10 mouse cellular contexts compared by ENCODE assay signal in genomic region chr11:22692941-22693341, GRCm38 (mm10).
DNase-seq lines count a peak whose midpoint lies in the region; ATAC-seq and TF ChIP-seq lines count a peak whose summit lies in the region.
"Had no signal": no experiment of that assay in that cellular context is flagged by ENCODE, and none has a peak within 500 bp of the region (broad histone marks: within the 10 kb centered on the region; RNA-seq: fewer than 3 reads in every experiment).

No protein-coding gene starts in this region.

- H3K4me1 ChIP-seq in liver, postnatal 0 days (ENCODE audit: insufficient read depth), result 0 out of 2 replicates have a peak, but pooled peaks cover 6% of the 10 kb centered on the region
- H3K4me1 ChIP-seq in CH12.LX (ENCODE audit: control insufficient read depth in 1 of 2, insufficient read depth in 2 of 2), result peaks cover 15 to 50% of the 10 kb centered on the region in 2 experiments
- peaks cover 43% of the 10 kb centered on the region for H3K4me1 ChIP-seq in bone marrow macrophage, adult 2 months (ENCODE audit: control insufficient read depth, insufficient read depth, low read length)
- peaks cover 4% of the 10 kb centered on the region; the same call in 1 of the 2 replicates for H3K4me1 ChIP-seq in hindbrain, postnatal 0 days (ENCODE audit: insufficient read depth, low read length)

- peak; percentile 30; the same call in 1 of the 2 replicates for TF ChIP-seq CTCF in liver, postnatal 0 days (IDR thresholded peaks at IDR 0.05; ENCODE audit: low read depth)
- TF ChIP-seq CTCF in CH12.LX (conservative IDR thresholded peaks at IDR 0.05 in 1 of 2, IDR thresholded peaks at IDR 0.05 in 1 of 2; ENCODE audit: low read depth in 2 of 2, low read length in 2 of 2), result peak in 1 of 2 experiments; percentile 76; a peak in 2 of 4 replicates
- TF ChIP-seq CTCF in bone marrow macrophage, adult 2 months (IDR thresholded peaks at IDR 0.05; ENCODE audit: low read depth, low read length), result no peak
- no peak for TF ChIP-seq CTCF in hindbrain, postnatal 0 days (IDR thresholded peaks at IDR 0.05; ENCODE audit: low read depth)

- peak; percentile 17 for DNase-seq in liver, postnatal 0 days
- DNase-seq in liver (no peak), CH12.LX (ENCODE audit: extremely low read depth) (peak; percentile 99)
- DNase-seq in thymus, postnatal 0 days (ENCODE audit: low spot score), result peak; percentile 66
- DNase-seq in gastrocnemius, postnatal 10 days, result no peak
- no peak for DNase-seq in hindbrain, postnatal 0 days (ENCODE audit: low spot score)
- DNase-seq: gastrocnemius, postnatal 14 days had no signal

- peak; percentile 73 for TF ChIP-seq RAD21 in CH12.LX (IDR thresholded peaks at IDR 0.05; ENCODE audit: low read depth, low read length)

- no peak overlapping the region for H3K4me2 ChIP-seq in liver, postnatal 0 days (ENCODE audit: low read depth, low read length)
- peak overlapping the region; percentile 96 for H3K4me2 ChIP-seq in CH12.LX (ENCODE audit: insufficient read depth, low read depth, poor library complexity, severe bottlenecking)
- H3K4me2 ChIP-seq in hindbrain, postnatal 0 days (ENCODE audit: low read depth, low read length), result no peak overlapping the region
- H3K4me2 ChIP-seq: embryonic facial prominence, embryonic 13.5 days; hindbrain, embryonic 15.5 days had no signal

- in situ Hi-C loops in CH12.LX (cut with MboI; ENCODE audit: low pct_ligation_motif_present, low pct_unique_long_range_greater_than_20kb, low sequenced_read_pairs), result loop anchor here (5.0 kb wide), 3 partner anchors 64 to 259 kb away; no protein-coding TSS in a partner anchor

- no peaks in the 10 kb centered on the region for H3K27me3 ChIP-seq in liver, postnatal 0 days (ENCODE audit: insufficient read depth, low read length)
- H3K27me3 ChIP-seq in CH12.LX (replicated peaks), result no peaks in the 10 kb centered on the region
- no peaks in the 10 kb centered on the region for H3K27me3 ChIP-seq in hindbrain, postnatal 0 days (ENCODE audit: insufficient read depth, low read length)
- H3K27me3 ChIP-seq: embryonic facial prominence, embryonic 13.5 days; hindbrain, embryonic 15.5 days had no signal

- no peak for TF ChIP-seq POLR2A in CH12.LX (IDR thresholded peaks at IDR 0.05; ENCODE audit: low read depth, low read length)
- TF ChIP-seq POLR2A in bone marrow macrophage, adult 2 months (IDR thresholded peaks at IDR 0.05; ENCODE audit: borderline replicate concordance, low read depth, low read length), result no peak

- TF ChIP-seq EP300 in liver, postnatal 0 days (IDR thresholded peaks at IDR 0.05; ENCODE audit: low read depth), result no peak
- peak; percentile 99 for TF ChIP-seq EP300 in CH12.LX (IDR thresholded peaks at IDR 0.05; ENCODE audit: low read length)

- H3K27ac ChIP-seq in liver, postnatal 0 days (ENCODE audit: low read depth), result no peak overlapping the region
- peak overlapping the region; percentile 96 for H3K27ac ChIP-seq in CH12.LX (ENCODE audit: insufficient read depth, low read depth)
- peak overlapping the region; percentile 34 for H3K27ac ChIP-seq in bone marrow macrophage, adult 2 months (ENCODE audit: insufficient read depth, low read depth, low read length)
- no peak overlapping the region for H3K27ac ChIP-seq in hindbrain, postnatal 0 days
- H3K27ac ChIP-seq: embryonic facial prominence, embryonic 13.5 days; hindbrain, embryonic 15.5 days had no signal

- no peak overlapping the region for H3K9ac ChIP-seq in liver, postnatal 0 days (replicated peaks)
- peak overlapping the region; percentile 62; the same call in 1 of the 2 replicates for H3K9ac ChIP-seq in CH12.LX (ENCODE audit: insufficient read depth, low read depth)
- H3K9ac ChIP-seq in hindbrain, postnatal 0 days (replicated peaks; ENCODE audit: low read length), result no peak overlapping the region
- H3K9ac ChIP-seq: embryonic facial prominence, embryonic 13.5 days; hindbrain, embryonic 15.5 days had no signal

- dilution Hi-C loops in CH12.LX (cut with MboI; ENCODE audit: extremely low pct_ligation_motif_present, extremely low pct_unique_long_range_greater_than_20kb, low sequenced_read_pairs), result no loop called here

- H3K4me3 ChIP-seq in liver, postnatal 0 days (ENCODE audit: low read depth, low read length), result no peak overlapping the region
- H3K4me3 ChIP-seq in CH12.LX (replicated peaks in 1 of 3; ENCODE audit: low read depth in 2 of 3, low read length in 2 of 3, poor library complexity in 1 of 3), result peak overlapping the region in 1 of 3 experiments; percentile 5
- H3K4me3 ChIP-seq in bone marrow macrophage, adult 2 months (ENCODE audit: insufficient read depth, low read length), result no peak overlapping the region
- no peak overlapping the region for H3K4me3 ChIP-seq in hindbrain, postnatal 0 days (ENCODE audit: low read length)
- H3K4me3 ChIP-seq: embryonic facial prominence, embryonic 13.5 days; hindbrain, embryonic 15.5 days had no signal

- 7% methylated on average over 1 of the region's 1 CpGs for WGBS in liver, postnatal 0 days (ENCODE audit: insufficient replicate concordance)
- WGBS in hindbrain, postnatal 0 days, result 43% methylated on average over 1 of the region's 1 CpGs

- no peaks in the 10 kb centered on the region for H3K36me3 ChIP-seq in liver, postnatal 0 days (replicated peaks; ENCODE audit: insufficient read depth, low read length)
- no peaks in the 10 kb centered on the region for H3K36me3 ChIP-seq in CH12.LX (replicated peaks in 1 of 2; ENCODE audit: control insufficient read depth in 1 of 2, insufficient read depth in 1 of 2, low read length in 1 of 2)
- H3K36me3 ChIP-seq in hindbrain, postnatal 0 days (ENCODE audit: insufficient read depth, low read length), result no peaks in the 10 kb centered on the region
- H3K36me3 ChIP-seq: embryonic facial prominence, embryonic 13.5 days; hindbrain, embryonic 15.5 days had no signal

- no peaks in the 10 kb centered on the region for H3K9me3 ChIP-seq in liver, postnatal 0 days (ENCODE audit: low read length)
- peaks cover 7% of the 10 kb centered on the region for H3K9me3 ChIP-seq in CH12.LX (replicated peaks; ENCODE audit: low read length)
- no peaks in the 10 kb centered on the region for H3K9me3 ChIP-seq in hindbrain, postnatal 0 days (ENCODE audit: low read length)
- H3K9me3 ChIP-seq: embryonic facial prominence, embryonic 13.5 days; hindbrain, embryonic 15.5 days had no signal

- no peaks in the 10 kb centered on the region for H3K79me2 ChIP-seq in CH12.LX (replicated peaks; ENCODE audit: control insufficient read depth, extremely low read depth, insufficient read depth, poor library complexity, severe bottlenecking)

- peak; percentile 38; the same call in 1 of the 2 replicates for ATAC-seq in liver, postnatal 0 days
- ATAC-seq in hindbrain, postnatal 0 days, result no peak

TF ChIP-seq in CH12.LX, 34 proteins besides CTCF, POLR2A, EP300 and RAD21 (continues in another document):
- TF ChIP-seq SMC3 (IDR thresholded peaks at IDR 0.05; ENCODE audit: low read depth, low read length) (peak; percentile 72), JUN (IDR thresholded peaks at IDR 0.05; ENCODE audit: insufficient read depth, low read depth, low read length) (peak; percentile 95), MEF2A (IDR thresholded peaks at IDR 0.05; ENCODE audit: borderline replicate concordance, low read depth, low read length) (peak; percentile 99), SIN3A (IDR thresholded peaks at IDR 0.05; ENCODE audit: low read length) (no peak; the same call in none of the 2 replicates), GABPA (IDR thresholded peaks at IDR 0.05; ENCODE audit: insufficient replicate concordance, low read depth, low read length) (no peak), USF1 (IDR thresholded peaks at IDR 0.05; ENCODE audit: low read depth, low read length) (no peak), POLR2AphosphoS2 (IDR thresholded peaks at IDR 0.05; ENCODE audit: low read depth, low read length) (no peak), USF2 (conservative IDR thresholded peaks at IDR 0.05; ENCODE audit: low read depth, low read length) (no peak), MXI1 (IDR thresholded peaks at IDR 0.05; ENCODE audit: low read depth, low read length) (no peak; the same call in none of the 2 replicates), NRF1 (IDR thresholded peaks at IDR 0.05; ENCODE audit: low read depth, low read length) (no peak), KAT2A (IDR thresholded peaks at IDR 0.05; ENCODE audit: insufficient replicate concordance, low read length) (0 out of 2 replicates have a peak, but pooled peaks have one; percentile 74), MYC (IDR thresholded peaks at IDR 0.05; ENCODE audit: low read depth, low read length) (peak; percentile 96), UBTF (IDR thresholded peaks at IDR 0.05; ENCODE audit: low read depth, low read length) (no peak), IRF4 (IDR thresholded peaks at IDR 0.05; ENCODE audit: low read depth, low read length) (peak; percentile 96), TCF12 (IDR thresholded peaks at IDR 0.05; ENCODE audit: low read depth, low read length) (peak; percentile 97), ZMIZ1 (IDR thresholded peaks at IDR 0.05; ENCODE audit: low read depth, low read length) (no peak; the same call in 1 of the 2 replicates), MAFK (IDR thresholded peaks at IDR 0.05; ENCODE audit: insufficient replicate concordance, low read length) (peak; percentile 97), MAX (IDR thresholded peaks at IDR 0.05; ENCODE audit: low read length) (peak; percentile 80), E2F4 (IDR thresholded peaks at IDR 0.05; ENCODE audit: insufficient replicate concordance, low read depth, low read length) (no peak), MAZ (IDR thresholded peaks at IDR 0.05; ENCODE audit: low read depth, low read length) (peak; percentile 84; the same call in 1 of the 2 replicates), TBP (conservative IDR thresholded peaks at IDR 0.05; ENCODE audit: low read depth, low read length) (0 out of 2 replicates have a peak, but pooled peaks have one; percentile 52), ZNF384 (IDR thresholded peaks at IDR 0.05; ENCODE audit: low read depth, low read length) (peak; percentile 58; the same call in 1 of the 2 replicates), RCOR1 (conservative IDR thresholded peaks at IDR 0.05; ENCODE audit: low read depth, low read length) (peak; percentile 89), PAX5 (IDR thresholded peaks at IDR 0.05; ENCODE audit: low read length) (no peak), ETS1 (conservative IDR thresholded peaks at IDR 0.05; ENCODE audit: low read depth, low read length) (peak; percentile 100), CHD2 (IDR thresholded peaks at IDR 0.05; ENCODE audit: low read length) (peak; percentile 88), ZKSCAN1 (IDR thresholded peaks at IDR 0.05; ENCODE audit: borderline replicate concordance, low read depth, low read length) (no peak), JUND (conservative IDR thresholded peaks at IDR 0.05; ENCODE audit: low read depth, low read length) (peak; percentile 95), ZC3H11A (IDR thresholded peaks at IDR 0.05; ENCODE audit: low read depth, low read length) (peak; percentile 23), ELF1 (IDR thresholded peaks at IDR 0.05; ENCODE audit: low read depth, low read length) (0 out of 2 replicates have a peak, but pooled peaks have one; percentile 48), HCFC1 (IDR thresholded peaks at IDR 0.05; ENCODE audit: low read depth, low read length) (no peak)

Comparison
In these comparisons a context has a peak if more than half of its experiments do, and no peak if none do; other contexts are left out.
1. DNase-seq: peak in liver, postnatal 0 days (single experiment), CH12.LX (single experiment) and thymus, postnatal 0 days (single experiment); none in liver (single experiment), gastrocnemius, postnatal 10 days (single experiment) and hindbrain, postnatal 0 days (single experiment).
2. H3K27ac ChIP-seq: peak in CH12.LX (single experiment) and bone marrow macrophage, adult 2 months (single experiment); none in liver, postnatal 0 days (single experiment) and hindbrain, postnatal 0 days (single experiment).